Comparison of ENCODE assay signal across 20 mouse cellular contexts in genomic region chr14:27364668-27365257, GRCm38 (mm10).
A peak's percentile ranks its signal among the peaks of the same experiment; 100 is the strongest.
DNase-seq lines count a peak whose midpoint lies in the region; ATAC-seq and TF ChIP-seq lines count a peak whose summit lies in the region.
"Had no signal": no experiment of that assay in that cellular context is flagged by ENCODE, and none has a peak within 500 bp of the region (broad histone marks: within the 10 kb centered on the region; RNA-seq: fewer than 3 reads in every experiment).

No protein-coding gene starts in this region.

- H3K4me3 ChIP-seq in kidney, adult 2 months (ENCODE audit: insufficient read depth, low read depth, low read length) = no peak overlapping the region
- H3K4me3 ChIP-seq in bone marrow, adult 2 months (replicated peaks; ENCODE audit: control insufficient read depth, low read depth, low read length) = no peak overlapping the region
- no peak overlapping the region for H3K4me3 ChIP-seq in left cerebral cortex, adult 2 months
- H3K4me3 ChIP-seq in midbrain, embryonic 10.5 days = no peak overlapping the region
- H3K4me3 ChIP-seq: heart, embryonic 13.5 days had no signal

- no peak for TF ChIP-seq POLR2A in kidney, adult 2 months (IDR thresholded peaks at IDR 0.05; ENCODE audit: low read depth, low read length)
- TF ChIP-seq POLR2A in bone marrow, adult 2 months (IDR thresholded peaks at IDR 0.05; ENCODE audit: borderline replicate concordance, control insufficient read depth, low read depth, low read length) = no peak

- H3K9me3 ChIP-seq in midbrain, embryonic 10.5 days (replicated peaks) = no peaks in the 10 kb centered on the region
- H3K9me3 ChIP-seq: heart, embryonic 13.5 days had no signal

- peaks cover 33% of the 10 kb centered on the region for H3K4me1 ChIP-seq in kidney, adult 2 months (ENCODE audit: control insufficient read depth, insufficient read depth, low read length)
- peaks cover 4% of the 10 kb centered on the region; the same call in 1 of the 2 replicates for H3K4me1 ChIP-seq in bone marrow, adult 2 months (ENCODE audit: control insufficient read depth, insufficient read depth, low read length)
- H3K4me1 ChIP-seq in midbrain, embryonic 10.5 days = peaks cover 15% of the 10 kb centered on the region

- intact Hi-C loops in left cerebral cortex, adult 2 months (cut with DNase I) = no loop called here

- WGBS in kidney, adult 2 months = 37% methylated on average over 5 of the region's 5 CpGs
- 30% methylated on average over 5 of the region's 5 CpGs for WGBS in bone marrow, adult 2 months
- 77% methylated on average over 5 of the region's 5 CpGs for WGBS in midbrain, embryonic 10.5 days

- peak; percentile 84 for DNase-seq in kidney, adult 2 months
- no peak for DNase-seq in kidney, postnatal 4 days
- DNase-seq in kidney, postnatal 25 days = peak; percentile 23 to 60
- no peak for DNase-seq in left cerebral cortex, adult 2 months (ENCODE audit: extremely low spot score in 1 of 2, low spot score in 2 of 2)
- no peak for DNase-seq in testis, postnatal 10 days (ENCODE audit: low spot score)
- DNase-seq in midbrain, embryonic 10.5 days (ENCODE audit: low spot score) = no peak
- DNase-seq: cerebellum, adult 9-11 months; heart, postnatal 4 days; layer of hippocampus, postnatal 36 days; left cerebral cortex, postnatal 4 days; liver, postnatal 0 days; lung, postnatal 14 days; spleen, adult 18-20 months; thymus, postnatal 36 days had no signal

- ATAC-seq in megakaryocyte progenitor cell, adult 5-6 weeks (replicated peaks; ENCODE audit: poor library complexity) = peak; percentile 54
- ATAC-seq: activated CD4-positive, CD25-positive, alpha-beta regulatory T cell, adult 4 months; forebrain, embryonic 14.5 days; liver, postnatal 0 days; Patski had no signal

- H3K27ac ChIP-seq in kidney, adult 2 months (ENCODE audit: insufficient read depth, low read depth, low read length) = peak overlapping the region; percentile 81
- H3K27ac ChIP-seq in bone marrow, adult 2 months (ENCODE audit: control insufficient read depth, insufficient read depth, low read depth, low read length, poor library complexity) = peak overlapping the region; percentile 73
- H3K27ac ChIP-seq in left cerebral cortex, adult 2 months = no peak overlapping the region
- no peak overlapping the region for H3K27ac ChIP-seq in midbrain, embryonic 10.5 days (replicated peaks)
- H3K27ac ChIP-seq: heart, embryonic 13.5 days had no signal

- no peaks in the 10 kb centered on the region for H3K27me3 ChIP-seq in kidney, adult 2 months (replicated peaks; ENCODE audit: control insufficient read depth, insufficient read depth, low read length)
- H3K27me3 ChIP-seq in midbrain, embryonic 10.5 days (ENCODE audit: low read depth, poor library complexity, severe bottlenecking) = no peaks in the 10 kb centered on the region
- H3K27me3 ChIP-seq: heart, embryonic 13.5 days; Patski had no signal

- no peaks in the 10 kb centered on the region for H3K36me3 ChIP-seq in kidney, adult 2 months (ENCODE audit: control insufficient read depth, insufficient read depth, low read length)
- H3K36me3 ChIP-seq in midbrain, embryonic 10.5 days = no peaks in the 10 kb centered on the region
- H3K36me3 ChIP-seq: heart, embryonic 13.5 days had no signal

- no peak for TF ChIP-seq CTCF in kidney, adult 2 months (conservative IDR thresholded peaks at IDR 0.05; ENCODE audit: insufficient read depth, insufficient read length, low read depth, low read length)
- TF ChIP-seq CTCF in bone marrow, adult 2 months (IDR thresholded peaks at IDR 0.05; ENCODE audit: control insufficient read depth, insufficient read depth, low read length) = no peak
- TF ChIP-seq CTCF in left cerebral cortex, adult 2 months (IDR thresholded peaks at IDR 0.05) = no peak

Comparison
In these comparisons a context has a peak if more than half of its experiments do, and no peak if none do; other contexts are left out.
1. DNase-seq: peak in kidney, adult 2 months (single experiment) and kidney, postnatal 25 days (2 of 2); none in kidney, postnatal 4 days (0 of 2), left cerebral cortex, adult 2 months (0 of 2), testis, postnatal 10 days (single experiment) and midbrain, embryonic 10.5 days (single experiment).
2. H3K27ac ChIP-seq: peak in kidney, adult 2 months (single experiment) and bone marrow, adult 2 months (single experiment); none in left cerebral cortex, adult 2 months (single experiment) and midbrain, embryonic 10.5 days (single experiment).